Mouse (Mus musculus): ENCODE results near the gene Tmem131. TPM values are rescaled to one million over a fixed set of nuclear protein-coding genes. Genes with fewer than 3 reads are reported as not detected.

Gene Tmem131
- polyA plus RNA-seq, 2 experiments: 10.6 to 14.9 TPM

DNA sequence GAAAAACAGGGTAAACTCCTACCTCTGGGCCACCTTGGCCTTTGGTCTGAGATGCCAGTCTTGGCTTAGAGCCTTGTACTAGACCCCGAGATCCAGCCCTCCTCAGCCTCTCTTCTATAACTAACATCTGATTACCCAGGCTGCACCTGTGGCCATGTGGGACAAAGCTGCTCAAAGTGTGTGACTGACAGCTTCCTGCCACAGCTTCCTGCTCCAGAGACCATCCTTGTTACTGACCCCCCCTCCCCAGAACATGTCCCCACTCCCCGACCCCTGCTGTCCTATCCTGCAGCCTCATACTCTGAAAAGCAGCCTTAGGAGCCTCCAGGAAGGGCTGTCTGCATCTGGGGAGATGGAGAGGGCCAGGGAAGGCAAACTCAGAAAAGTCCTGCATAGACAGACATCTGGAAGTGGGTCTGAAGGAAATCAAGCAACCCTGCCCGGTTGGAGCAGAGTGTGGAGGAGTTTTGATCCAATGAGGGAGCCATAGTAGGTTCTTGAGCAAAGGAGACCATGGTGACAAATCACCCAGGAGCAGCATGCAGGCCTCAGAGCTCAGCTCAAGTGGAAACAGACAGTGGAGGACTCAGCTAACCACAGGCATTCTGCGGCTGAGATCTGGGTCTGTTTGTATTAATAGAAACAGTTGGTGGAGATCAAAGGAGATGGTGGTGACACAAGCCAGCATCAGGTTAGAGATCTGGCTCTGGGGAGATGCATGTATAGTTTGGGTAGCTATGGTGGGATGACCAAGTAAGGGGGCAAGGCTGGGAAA lies 176.8 kb downstream of the Tmem131 start:
- H3K9ac ChIP-seq (replicated peaks): no peak overlapping the region
- H3K27ac ChIP-seq: no peak overlapping the region
- DNase-seq (ENCODE audit: low read depth in 3 of 3, low spot score in 3 of 3) (no peak), ATAC-seq (ENCODE audit: insufficient read depth) (no peak)
- no peaks in the 10 kb centered on the region for H3K36me3 ChIP-seq (replicated peaks; ENCODE audit: control insufficient read depth, insufficient read depth, low read depth)
- no peaks in the 10 kb centered on the region for H3K27me3 ChIP-seq (ENCODE audit: control insufficient read depth, insufficient read depth, low read length)
- no peaks in the 10 kb centered on the region for H3K9me3 ChIP-seq (ENCODE audit: control insufficient read depth, low read length)
- no peak overlapping the region for H3K4me3 ChIP-seq (ENCODE audit: insufficient read depth in 1 of 2, low read depth in 2 of 2, low read length in 2 of 2)
- 11% methylated on average over 4 of the region's 4 CpGs for WGBS (ENCODE audit: insufficient replicate concordance)
- H3K4me1 ChIP-seq (replicated peaks; ENCODE audit: control insufficient read depth in 2 of 2, insufficient read depth in 2 of 2, low read length in 1 of 2): no peaks in the 10 kb centered on the region
- TF ChIP-seq EP300 (IDR thresholded peaks at IDR 0.05; ENCODE audit: low read depth): no peak
- TF ChIP-seq CTCF (IDR thresholded peaks at IDR 0.05; ENCODE audit: low read depth): no peak
- no peak overlapping the region for H3K4me2 ChIP-seq (ENCODE audit: low read depth)

- Histone ChIP-seq H3K4me2 (ENCODE audit: low read depth) (no peak within 1 kb of the TSS), H3K9ac (replicated peaks) (no peak within 1 kb of the TSS), H3K36me3 (replicated peaks; ENCODE audit: control insufficient read depth, insufficient read depth, low read depth) (no peaks in the 10 kb centered on the region), H3K9me3 (ENCODE audit: control insufficient read depth, low read length) (no peaks in the 10 kb centered on the region), H3K4me1 (replicated peaks; ENCODE audit: control insufficient read depth in 2 of 2, insufficient read depth in 2 of 2, low read length in 1 of 2) (no peaks in the 10 kb centered on the region), H3K4me3 (ENCODE audit: insufficient read depth in 1 of 2, low read depth in 2 of 2, low read length in 2 of 2) (no peak within 1 kb of the TSS), H3K27ac (no peak within 1 kb of the TSS), H3K27me3 (ENCODE audit: control insufficient read depth, insufficient read depth, low read length) (no peaks in the 10 kb centered on the region)
- DNase-seq (ENCODE audit: low read depth in 3 of 3, low spot score in 3 of 3) (no peak), ATAC-seq (ENCODE audit: insufficient read depth) (no peak)
- no peak for TF ChIP-seq EP300 (IDR thresholded peaks at IDR 0.05; ENCODE audit: low read depth)
- TF ChIP-seq CTCF (IDR thresholded peaks at IDR 0.05; ENCODE audit: low read depth): no peak
- 73% methylated on average over 11 of the region's 11 CpGs for WGBS (ENCODE audit: insufficient replicate concordance)
Measured at GRCm38 (mm10) chr1:36761568-36761967, 181.9 kb downstream of the Tmem131 start, which contains the start of gene Zap70. Gene Zap70 (plus strand): TSS chr1:36761798.

DNA sequence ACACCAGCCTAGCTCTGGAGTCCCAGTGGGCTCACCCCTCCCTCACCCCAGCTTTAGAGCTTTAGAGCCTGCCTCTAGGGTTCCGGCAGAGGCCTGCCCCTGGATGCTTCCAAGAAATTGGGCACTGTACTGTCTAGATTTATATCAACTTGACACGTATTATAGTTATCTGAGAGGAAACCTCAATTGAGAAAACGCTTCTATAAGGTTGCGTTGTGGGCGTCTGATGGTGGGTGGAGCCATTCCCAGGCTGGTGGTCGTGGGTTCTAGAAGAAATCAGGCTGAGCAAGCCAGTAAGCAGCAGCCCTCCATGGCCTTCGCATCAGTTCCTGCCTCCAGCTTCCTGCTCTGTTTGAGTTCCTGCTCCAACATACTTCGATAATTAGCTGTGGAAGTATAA lies 182.4 kb downstream of the Tmem131 start:
- Histone ChIP-seq H3K9me3 (ENCODE audit: control insufficient read depth, low read length) (no peaks in the 10 kb centered on the region), H3K9ac (replicated peaks) (no peak overlapping the region), H3K36me3 (replicated peaks; ENCODE audit: control insufficient read depth, insufficient read depth, low read depth) (no peaks in the 10 kb centered on the region), H3K27me3 (ENCODE audit: control insufficient read depth, insufficient read depth, low read length) (no peaks in the 10 kb centered on the region), H3K4me2 (ENCODE audit: low read depth) (no peak overlapping the region), H3K27ac (no peak overlapping the region), H3K4me1 (replicated peaks; ENCODE audit: control insufficient read depth in 2 of 2, insufficient read depth in 2 of 2, low read length in 1 of 2) (no peaks in the 10 kb centered on the region), H3K4me3 (ENCODE audit: insufficient read depth in 1 of 2, low read depth in 2 of 2, low read length in 2 of 2) (no peak overlapping the region)
- TF ChIP-seq CTCF (IDR thresholded peaks at IDR 0.05; ENCODE audit: low read depth): no peak
- no peak for TF ChIP-seq EP300 (IDR thresholded peaks at IDR 0.05; ENCODE audit: low read depth)
- ATAC-seq (ENCODE audit: insufficient read depth) (no peak), DNase-seq (ENCODE audit: low read depth in 3 of 3, low spot score in 3 of 3) (no peak)
- WGBS (ENCODE audit: insufficient replicate concordance): 46% methylated on average over 8 of the region's 8 CpGs

DNA sequence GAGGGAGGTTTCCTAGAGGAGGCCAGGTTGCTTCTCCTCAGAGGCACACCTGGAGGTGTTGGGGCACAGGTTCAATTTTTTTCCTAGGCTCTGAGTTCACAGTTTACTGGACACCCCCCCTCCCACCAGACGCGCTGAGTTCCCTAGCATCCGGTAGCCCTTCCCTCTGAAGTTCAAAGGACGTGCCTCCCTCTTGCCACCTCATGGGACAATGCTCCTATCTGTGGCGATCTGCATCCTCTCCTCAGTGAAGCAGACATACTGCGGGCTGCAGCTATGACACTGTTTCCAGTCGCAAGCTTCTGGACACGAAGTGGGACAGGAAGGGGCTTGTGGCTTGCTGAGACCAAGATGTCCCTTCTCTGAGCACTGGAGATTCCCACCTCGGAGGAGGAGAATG lies 183.1 kb downstream of the Tmem131 start:
- no peak for ATAC-seq (ENCODE audit: insufficient read depth)
- Histone ChIP-seq H3K36me3 (replicated peaks; ENCODE audit: control insufficient read depth, insufficient read depth, low read depth) (no peaks in the 10 kb centered on the region), H3K9me3 (ENCODE audit: control insufficient read depth, low read length) (no peaks in the 10 kb centered on the region), H3K4me3 (ENCODE audit: insufficient read depth in 1 of 2, low read depth in 2 of 2, low read length in 2 of 2) (no peak overlapping the region), H3K27ac (no peak overlapping the region), H3K4me2 (ENCODE audit: low read depth) (no peak overlapping the region), H3K4me1 (replicated peaks; ENCODE audit: control insufficient read depth in 2 of 2, insufficient read depth in 2 of 2, low read length in 1 of 2) (no peaks in the 10 kb centered on the region), H3K9ac (replicated peaks) (no peak overlapping the region), H3K27me3 (ENCODE audit: control insufficient read depth, insufficient read depth, low read length) (no peaks in the 10 kb centered on the region)
- WGBS (ENCODE audit: insufficient replicate concordance): 52% methylated on average over 9 of the region's 9 CpGs
- no peak for DNase-seq (ENCODE audit: low read depth in 3 of 3, low spot score in 3 of 3)
- TF ChIP-seq EP300 (IDR thresholded peaks at IDR 0.05; ENCODE audit: low read depth): no peak
- no peak for TF ChIP-seq CTCF (IDR thresholded peaks at IDR 0.05; ENCODE audit: low read depth)

DNA sequence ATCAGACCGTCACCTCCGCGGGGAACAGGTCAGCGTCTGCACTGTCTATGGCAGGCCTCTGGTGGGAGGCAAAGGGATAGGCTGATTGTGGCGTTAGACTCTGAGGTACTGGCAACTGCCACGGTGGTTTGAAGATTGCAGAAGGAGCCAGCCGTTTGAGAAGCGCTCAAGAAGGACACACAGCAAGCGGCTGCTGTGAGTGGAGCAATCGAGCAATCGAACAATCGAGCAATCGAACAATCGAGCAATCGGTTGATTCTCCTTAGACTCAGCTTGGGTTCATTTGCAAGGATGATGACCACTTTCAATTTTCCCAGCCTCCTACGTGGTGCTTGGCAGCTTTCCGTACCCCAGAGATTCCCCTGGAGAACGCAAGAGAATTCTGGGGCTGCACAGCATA lies 184.4 kb downstream of the Tmem131 start:
- Histone ChIP-seq H3K4me3 (ENCODE audit: insufficient read depth in 1 of 2, low read depth in 2 of 2, low read length in 2 of 2) (no peak overlapping the region), H3K27ac (no peak overlapping the region), H3K9me3 (ENCODE audit: control insufficient read depth, low read length) (no peaks in the 10 kb centered on the region), H3K4me1 (replicated peaks; ENCODE audit: control insufficient read depth in 2 of 2, insufficient read depth in 2 of 2, low read length in 1 of 2) (no peaks in the 10 kb centered on the region; a peak in 1 of 4 replicates), H3K9ac (replicated peaks) (no peak overlapping the region), H3K36me3 (replicated peaks; ENCODE audit: control insufficient read depth, insufficient read depth, low read depth) (no peaks in the 10 kb centered on the region), H3K27me3 (ENCODE audit: control insufficient read depth, insufficient read depth, low read length) (no peaks in the 10 kb centered on the region), H3K4me2 (ENCODE audit: low read depth) (no peak overlapping the region)
- DNase-seq (ENCODE audit: low read depth in 3 of 3, low spot score in 3 of 3) (no peak), ATAC-seq (ENCODE audit: insufficient read depth) (no peak)
- no peak for TF ChIP-seq EP300 (IDR thresholded peaks at IDR 0.05; ENCODE audit: low read depth)
- no peak for TF ChIP-seq CTCF (IDR thresholded peaks at IDR 0.05; ENCODE audit: low read depth)
- WGBS (ENCODE audit: insufficient replicate concordance): 66% methylated on average over 18 of the region's 18 CpGs
